Mouse (Mus musculus): ENCODE measurements around the gene Zdhhc19. TPM values are rescaled to one million over a fixed set of nuclear protein-coding genes. Genes with fewer than 3 reads are reported as not detected.

Zdhhc19 gene
- total RNA-seq, 4 experiments from 2014 or later, result 0.27 TPM; not detected in 3

- no peak for DNase-seq (ENCODE audit: low spot score in 2 of 2)
Observed at GRCm38 (mm10) chr16:32550084-32550483, 54.0 kb downstream of the Zdhhc19 start.

- no peak for DNase-seq (ENCODE audit: low spot score in 2 of 2)
Observed at GRCm38 (mm10) chr16:32550487-32550886, 54.4 kb downstream of the Zdhhc19 start.

GRCm38 (mm10) chr16:32551346-32551747, 55.3 kb downstream of the Zdhhc19 start:
- DNase-seq (ENCODE audit: low spot score in 2 of 2), result no peak

GRCm38 (mm10) chr16:32555588-32555987, 59.5 kb downstream of the Zdhhc19 start:
- no peak for DNase-seq (ENCODE audit: low spot score in 2 of 2)

GRCm38 (mm10) chr16:32559493-32559892, 63.4 kb downstream of the Zdhhc19 start:
- DNase-seq (ENCODE audit: low spot score in 2 of 2), result no peak

GRCm38 (mm10) chr16:32563056-32563793, 67.2 kb downstream of the Zdhhc19 start:
- no peak for DNase-seq (ENCODE audit: low spot score in 2 of 2)

- no peak for DNase-seq (ENCODE audit: low spot score in 2 of 2)
Observed at GRCm38 (mm10) chr16:32567282-32567681, 71.2 kb downstream of the Zdhhc19 start.

- DNase-seq (ENCODE audit: low spot score in 2 of 2), result no peak
Observed at GRCm38 (mm10) chr16:32568401-32568800, 72.3 kb downstream of the Zdhhc19 start.

GRCm38 (mm10) chr16:32570042-32570441, 74.0 kb downstream of the Zdhhc19 start:
- DNase-seq (ENCODE audit: low spot score in 2 of 2), result no peak

GRCm38 (mm10) chr16:32572528-32572927, 76.5 kb downstream of the Zdhhc19 start:
- no peak for DNase-seq (ENCODE audit: low spot score in 2 of 2)

GRCm38 (mm10) chr16:32586482-32586881, 90.4 kb downstream of the Zdhhc19 start:
- DNase-seq (ENCODE audit: low spot score in 2 of 2), result no peak

- no peak for DNase-seq (ENCODE audit: low spot score in 2 of 2)
Observed at GRCm38 (mm10) chr16:32588568-32588967, 92.5 kb downstream of the Zdhhc19 start.

GRCm38 (mm10) chr16:32591521-32591920, 95.5 kb downstream of the Zdhhc19 start:
- no peak for DNase-seq (ENCODE audit: low spot score in 2 of 2)

GRCm38 (mm10) chr16:32593283-32593805, 97.3 kb downstream of the Zdhhc19 start:
- no peak for DNase-seq (ENCODE audit: low spot score in 2 of 2)

GRCm38 (mm10) chr16:32593916-32594315, 97.9 kb downstream of the Zdhhc19 start:
- no peak for DNase-seq (ENCODE audit: low spot score in 2 of 2)

GRCm38 (mm10) chr16:32594701-32595100, 98.6 kb downstream of the Zdhhc19 start:
- DNase-seq (ENCODE audit: low spot score in 2 of 2), result no peak

- DNase-seq (ENCODE audit: low spot score in 2 of 2), result no peak
Observed at GRCm38 (mm10) chr16:32595142-32595855, 99.2 kb downstream of the Zdhhc19 start.

GRCm38 (mm10) chr16:32597909-32598381, 101.9 kb downstream of the Zdhhc19 start:
- no peak for DNase-seq (ENCODE audit: low spot score in 2 of 2)

GRCm38 (mm10) chr16:32599151-32599550, 103.1 kb downstream of the Zdhhc19 start:
- no peak for DNase-seq (ENCODE audit: low spot score in 2 of 2)

GRCm38 (mm10) chr16:32602193-32602685, 106.2 kb downstream of the Zdhhc19 start:
- no peak for DNase-seq (ENCODE audit: low spot score in 2 of 2)

- DNase-seq (ENCODE audit: low spot score in 2 of 2), result no peak
Observed at GRCm38 (mm10) chr16:32607562-32608343, 111.7 kb downstream of the Zdhhc19 start.
